Mouse (Mus musculus): Measurements from ENCODE around the gene Ppm1j.

DNA sequence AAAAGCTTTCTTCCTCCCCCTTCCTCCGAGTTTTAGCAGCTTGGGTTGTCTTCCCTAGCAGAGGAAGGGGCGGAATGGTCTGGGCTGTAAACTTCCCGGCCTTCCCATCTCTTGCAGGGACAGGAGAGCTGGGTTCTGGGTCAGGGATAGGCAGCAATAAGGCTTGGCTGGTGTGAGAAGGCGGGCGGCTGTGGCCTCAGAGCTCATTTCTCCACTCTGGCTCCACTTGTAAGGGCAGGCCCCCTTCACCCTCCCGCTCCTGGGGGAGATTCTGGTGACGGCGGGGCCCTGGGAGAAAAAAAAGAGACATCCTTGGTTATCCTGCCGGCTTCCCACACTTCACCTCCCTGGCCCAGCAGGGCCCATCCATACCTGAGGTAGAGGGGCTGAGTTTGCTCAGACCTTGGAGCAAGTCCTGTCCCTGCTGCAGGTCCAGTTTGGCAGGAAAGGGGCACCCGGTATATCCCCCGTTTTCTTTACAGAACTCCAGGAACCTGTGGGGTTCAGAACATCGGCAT lies 14.2 kb downstream of the Ppm1j start:
- TF ChIP-seq GATA1 (IDR thresholded peaks at IDR 0.05; ENCODE audit: borderline replicate concordance, low read length) (no peak), FLI1 (IDR thresholded peaks at IDR 0.05; ENCODE audit: low read length) (no peak)

Measured in megakaryocyte, embryonic 14.5 days (primary cell).